Mouse (Mus musculus) retina, postnatal 1 day (tissue): ENCODE results near the gene Hmgcs1.
"Not testable (repeated sequence)": the region's sequence is repeated elsewhere in the genome, so short reads cannot be mapped to it uniquely, and the experiment has no call there.

Source experiments
- DNase-seq: peaks from one replicate; pipeline ENCODE4 v3.0.0-alpha.2; 2012

Hmgcs1 gene

GRCm38 (mm10) chr13:119706278-119706880, 16.2 kb downstream of the Hmgcs1 start:
- DNase-seq: not testable (repeated sequence)

GRCm38 (mm10) chr13:119706953-119707352, 16.8 kb downstream of the Hmgcs1 start:
- no peak for DNase-seq

- DNase-seq: no peak
Measured at GRCm38 (mm10) chr13:119707906-119708305, 17.7 kb downstream of the Hmgcs1 start.

GRCm38 (mm10) chr13:119708941-119709340, 18.8 kb downstream of the Hmgcs1 start:
- no peak for DNase-seq

GRCm38 (mm10) chr13:119709388-119710267, 19.4 kb downstream of the Hmgcs1 start:
- no peak for DNase-seq

GRCm38 (mm10) chr13:119710268-119710610, 20.1 kb downstream of the Hmgcs1 start:
- no peak for DNase-seq

GRCm38 (mm10) chr13:119712463-119712862, 22.3 kb downstream of the Hmgcs1 start:
- DNase-seq: no peak

- DNase-seq: no peak
Measured at GRCm38 (mm10) chr13:119713107-119713787, 23.1 kb downstream of the Hmgcs1 start.

GRCm38 (mm10) chr13:119713821-119714220, 23.6 kb downstream of the Hmgcs1 start:
- DNase-seq: no peak

- no peak for DNase-seq
Measured at GRCm38 (mm10) chr13:119716105-119716504, 25.9 kb downstream of the Hmgcs1 start.

GRCm38 (mm10) chr13:119722447-119722846, 32.3 kb downstream of the Hmgcs1 start:
- no peak for DNase-seq

GRCm38 (mm10) chr13:119723368-119723767, 33.2 kb downstream of the Hmgcs1 start:
- no peak for DNase-seq

GRCm38 (mm10) chr13:119724541-119724940, 34.4 kb downstream of the Hmgcs1 start:
- DNase-seq: no peak

- DNase-seq: peak; percentile 64
Measured at GRCm38 (mm10) chr13:119727608-119728387, 37.6 kb downstream of the Hmgcs1 start.

- DNase-seq: no peak
Measured at GRCm38 (mm10) chr13:119729406-119729805, 39.2 kb downstream of the Hmgcs1 start.

GRCm38 (mm10) chr13:119731448-119731847, 41.3 kb downstream of the Hmgcs1 start:
- DNase-seq: no peak

- peak; percentile 49 for DNase-seq
Measured at GRCm38 (mm10) chr13:119741390-119742237, 51.4 kb downstream of the Hmgcs1 start.

- no peak for DNase-seq
Measured at GRCm38 (mm10) chr13:119742711-119743415, 52.7 kb downstream of the Hmgcs1 start.

GRCm38 (mm10) chr13:119743470-119743869, 53.3 kb downstream of the Hmgcs1 start:
- no peak for DNase-seq

- no peak for DNase-seq
Measured at GRCm38 (mm10) chr13:119746930-119747329, 56.8 kb downstream of the Hmgcs1 start.
